Comparison of ENCODE assay signal across 18 mouse cellular contexts in genomic region chr1:157827966-157828365, GRCm38 (mm10).
A peak's percentile ranks its signal among the peaks of the same experiment; 100 is the strongest.
DNase-seq lines count a peak whose midpoint lies in the region; TF ChIP-seq lines count a peak whose summit lies in the region.
"Had no signal": no experiment of that assay in that cellular context is flagged by ENCODE, and none has a peak within 500 bp of the region (broad histone marks: within the 10 kb centered on the region; RNA-seq: fewer than 3 reads in every experiment).

No protein-coding gene starts in this region.

- H3K4me1 ChIP-seq in cerebellum, adult 2 months (ENCODE audit: control insufficient read depth, insufficient read depth, low read length): peaks cover 8% of the 10 kb centered on the region
- H3K4me1 ChIP-seq: midbrain, embryonic 12.5 days had no signal

- H3K27ac ChIP-seq in cerebellum, adult 2 months (ENCODE audit: insufficient read depth, low read length): no peak overlapping the region
- H3K27ac ChIP-seq: hindbrain, embryonic 14.5 days; kidney, postnatal 0 days; layer of hippocampus, adult 2 months; limb, embryonic 15.5 days; midbrain, embryonic 12.5 days had no signal

- no peak for TF ChIP-seq CTCF in cerebellum, adult 2 months (IDR thresholded peaks at IDR 0.05; ENCODE audit: borderline replicate concordance, insufficient read depth, low read depth, low read length)

- peak; percentile 5 for DNase-seq in layer of hippocampus, adult 9-11 months
- DNase-seq in layer of hippocampus, postnatal 36 days: no peak
- DNase-seq in right cerebral cortex, postnatal 10 days (ENCODE audit: low spot score in 2 of 2): peak; percentile 34
- no peak for DNase-seq in right cerebral cortex, adult 18-20 months
- DNase-seq in cerebellum, adult 2 months: peak; percentile 51 to 72
- peak; percentile 3 for DNase-seq in retina, embryonic 14.5 days (ENCODE audit: low spot score)
- DNase-seq in ovary, postnatal 36 days (ENCODE audit: low spot score): no peak
- no peak for DNase-seq in thymus, postnatal 14 days
- DNase-seq: adrenal gland, postnatal 36 days; gastrocnemius, postnatal 14 days; heart, postnatal 10 days; lung, postnatal 4 days had no signal

- 22% methylated on average over 2 of the region's 2 CpGs for WGBS in cerebellum, adult 2 months

- no peaks in the 10 kb centered on the region for H3K27me3 ChIP-seq in cerebellum, adult 2 months (ENCODE audit: control insufficient read depth, insufficient read depth, low read length)
- H3K27me3 ChIP-seq: limb, embryonic 15.5 days; midbrain, embryonic 12.5 days had no signal

- H3K4me3 ChIP-seq in cerebellum, adult 2 months (replicated peaks; ENCODE audit: insufficient read depth, low read depth, low read length): no peak overlapping the region
- H3K4me3 ChIP-seq: erythroblast, embryonic 14.5 days; layer of hippocampus, adult 2 months; limb, embryonic 15.5 days; midbrain, embryonic 12.5 days had no signal

- TF ChIP-seq POLR2A in cerebellum, adult 2 months (IDR thresholded peaks at IDR 0.05; ENCODE audit: borderline replicate concordance, insufficient read depth, low read length): no peak

Comparison
In these comparisons a context has a peak if more than half of its experiments do, and no peak if none do; other contexts are left out.
1. DNase-seq: peak in layer of hippocampus, adult 9-11 months (single experiment), right cerebral cortex, postnatal 10 days (2 of 2), cerebellum, adult 2 months (2 of 2) and retina, embryonic 14.5 days (single experiment); none in layer of hippocampus, postnatal 36 days (0 of 2), right cerebral cortex, adult 18-20 months (single experiment), ovary, postnatal 36 days (single experiment) and thymus, postnatal 14 days (single experiment).